14 mouse cellular contexts compared by ENCODE assay signal in genomic region chr15:101459283-101459682, GRCm38 (mm10). TPM values are rescaled to one million over a fixed set of nuclear protein-coding genes. Genes with fewer than 3 reads are reported as not detected.
DNase-seq lines count a peak whose midpoint lies in the region; ATAC-seq and TF ChIP-seq lines count a peak whose summit lies in the region.
"Had no signal": no experiment of that assay in that cellular context is flagged by ENCODE, and none has a peak within 500 bp of the region (broad histone marks: within the 10 kb centered on the region; RNA-seq: fewer than 3 reads in every experiment).

No protein-coding gene starts in this region.

- no peak for ATAC-seq in kidney, embryonic 14.5 days (ENCODE audit: low FRiP score, low TSS enrichment)

- H3K9ac ChIP-seq in kidney, embryonic 14.5 days (ENCODE audit: low read depth, low read length) = no peak overlapping the region
- H3K9ac ChIP-seq: heart, embryonic 15.5 days; liver, embryonic 13.5 days had no signal

- no peaks in the 10 kb centered on the region for H3K4me1 ChIP-seq in kidney, embryonic 14.5 days (ENCODE audit: control insufficient read depth, insufficient read depth, low read length)
- H3K4me1 ChIP-seq in thymus, adult 2 months (replicated peaks; ENCODE audit: control insufficient read depth, insufficient read depth, low read length) = no peaks in the 10 kb centered on the region
- H3K4me1 ChIP-seq: heart, embryonic 15.5 days; liver, embryonic 13.5 days had no signal

- peaks cover 3% of the 10 kb centered on the region; the same call in 1 of the 2 replicates for H3K9me3 ChIP-seq in kidney, embryonic 14.5 days (ENCODE audit: control insufficient read depth, low read length)
- H3K9me3 ChIP-seq: heart, embryonic 15.5 days had no signal

- WGBS in kidney, embryonic 14.5 days = 62% methylated on average over 14 of the region's 14 CpGs
- WGBS in thymus, adult 2 months = 83% methylated on average over 14 of the region's 14 CpGs

- H3K27ac ChIP-seq in kidney, embryonic 14.5 days (ENCODE audit: low read depth, low read length) = no peak overlapping the region
- no peak overlapping the region for H3K27ac ChIP-seq in thymus, adult 2 months (ENCODE audit: control insufficient read depth, insufficient read depth, low read length)
- H3K27ac ChIP-seq: heart, embryonic 15.5 days; liver, embryonic 13.5 days had no signal

- no peak overlapping the region for H3K4me2 ChIP-seq in kidney, embryonic 14.5 days (replicated peaks; ENCODE audit: low read depth, low read length)
- H3K4me2 ChIP-seq: heart, embryonic 15.5 days; liver, embryonic 13.5 days had no signal

- H3K27me3 ChIP-seq in kidney, embryonic 14.5 days (ENCODE audit: control insufficient read depth, insufficient read depth, low read length) = no peaks in the 10 kb centered on the region
- H3K27me3 ChIP-seq in thymus, adult 2 months (ENCODE audit: control insufficient read depth, insufficient read depth, low read length) = no peaks in the 10 kb centered on the region
- H3K27me3 ChIP-seq: liver, embryonic 13.5 days; Patski had no signal

- peak; percentile 42 for DNase-seq in kidney, postnatal 10 days
- peak; percentile 24 for DNase-seq in thymus, adult 2 months
- DNase-seq in thymus, postnatal 25 days = no peak
- DNase-seq in R1 (ENCODE audit: low read depth, low spot score) = peak; percentile 24
- DNase-seq in spleen, postnatal 10 days (ENCODE audit: low spot score in 2 of 2) = no peak
- no peak for DNase-seq in spleen, adult 18-20 months
- DNase-seq: adrenal gland, postnatal 10 days; cerebellum, adult 9-10 months; liver, embryonic 13.5 days had no signal

- no peak for TF ChIP-seq CTCF in thymus, adult 2 months (IDR thresholded peaks at IDR 0.05; ENCODE audit: borderline replicate concordance, control insufficient read depth, extremely low read depth, insufficient read depth, low read length, poor library complexity)

- TF ChIP-seq POLR2A in thymus, adult 2 months (IDR thresholded peaks at IDR 0.05; ENCODE audit: control insufficient read depth, extremely low read depth, insufficient read depth, low read length, poor library complexity) = no peak

- no peak overlapping the region for H3K4me3 ChIP-seq in kidney, embryonic 14.5 days (ENCODE audit: low read length)
- H3K4me3 ChIP-seq in thymus, adult 2 months (ENCODE audit: control insufficient read depth, insufficient read depth, low read length) = no peak overlapping the region
- H3K4me3 ChIP-seq: forebrain, embryonic 10.5 days; heart, embryonic 15.5 days; liver, embryonic 13.5 days had no signal

- H3K36me3 ChIP-seq in kidney, embryonic 14.5 days (ENCODE audit: control insufficient read depth, insufficient read depth, low read length) = no peaks in the 10 kb centered on the region
- H3K36me3 ChIP-seq in thymus, adult 2 months (ENCODE audit: control insufficient read depth, insufficient read depth, low read length) = no peaks in the 10 kb centered on the region
- H3K36me3 ChIP-seq: forebrain, embryonic 10.5 days; heart, embryonic 15.5 days; liver, embryonic 13.5 days had no signal

RNA-seq across cellular contexts. Expression of gene Krt81, which starts 4.3 kb away (rescaled TPM):
- not detected in 2 replicates for polyA plus RNA-seq in kidney, embryonic 14.5 days (2014; fragmentation: Nextera tagmentation; extraction: Ambion mirVana)
- polyA plus RNA-seq in thymus, adult 2 months (2012; rRNA removed) = 0.56 and 0.66 TPM in 2 replicates
- polyA plus RNA-seq: embryonic facial prominence, embryonic 11.5 days; forebrain, embryonic 10.5 days; heart, embryonic 15.5 days; liver, embryonic 13.5 days; Patski had no signal

RNA-seq across cellular contexts. Expression of gene Krt88, which starts 11.7 kb away (rescaled TPM):
- 0.21 TPM in 1 of 2 replicates, not detected in the other for polyA plus RNA-seq in kidney, embryonic 14.5 days (2014; fragmentation: Nextera tagmentation; extraction: Ambion mirVana)
- not detected in 2 replicates for polyA plus RNA-seq in thymus, adult 2 months (2012; rRNA removed)
- polyA plus RNA-seq: embryonic facial prominence, embryonic 11.5 days; forebrain, embryonic 10.5 days; heart, embryonic 15.5 days; liver, embryonic 13.5 days; Patski had no signal

RNA-seq across cellular contexts. Expression of gene Krt86, which starts 14.0 kb away (rescaled TPM):
- polyA plus RNA-seq in kidney, embryonic 14.5 days (2014; fragmentation: Nextera tagmentation; extraction: Ambion mirVana) = not detected in 2 replicates
- 0.18 and 0.35 TPM in 2 replicates for polyA plus RNA-seq in thymus, adult 2 months (2012; rRNA removed)
- polyA plus RNA-seq: embryonic facial prominence, embryonic 11.5 days; heart, embryonic 15.5 days; liver, embryonic 13.5 days; Patski had no signal

RNA-seq across cellular contexts. Expression of gene Krt87, which starts 20.7 kb away (rescaled TPM):
- not detected in 2 replicates for polyA plus RNA-seq in kidney, embryonic 14.5 days (2014; fragmentation: Nextera tagmentation; extraction: Ambion mirVana)
- polyA plus RNA-seq in thymus, adult 2 months (2012; rRNA removed) = 0.57 and 0.77 TPM in 2 replicates
- polyA plus RNA-seq: heart, embryonic 15.5 days; liver, embryonic 13.5 days; Patski had no signal

RNA-seq across cellular contexts. Expression of gene Krt83, which starts 32.0 kb away (rescaled TPM):
- not detected in 2 replicates for polyA plus RNA-seq in kidney, embryonic 14.5 days (2014; fragmentation: Nextera tagmentation; extraction: Ambion mirVana)
- 0.92 and 1.8 TPM in 2 replicates for polyA plus RNA-seq in thymus, adult 2 months (2012; rRNA removed)
- polyA plus RNA-seq: embryonic facial prominence, embryonic 11.5 days; forebrain, embryonic 10.5 days; heart, embryonic 15.5 days; liver, embryonic 13.5 days; Patski had no signal

Comparison
In these comparisons a context has a peak if more than half of its experiments do, and no peak if none do; other contexts are left out.
1. DNase-seq: peak in kidney, postnatal 10 days (single experiment), thymus, adult 2 months (single experiment) and R1 (single experiment); none in thymus, postnatal 25 days (single experiment), spleen, postnatal 10 days (0 of 2) and spleen, adult 18-20 months (0 of 2).